Mouse (Mus musculus) embryo, embryonic 11.5 days (tissue): ENCODE results near the gene Zfp644.
"Not testable (repeated sequence)": the region's sequence is repeated elsewhere in the genome, so short reads cannot be mapped to it uniquely, and the experiment has no call there.

ENCODE experiments used
- DNase-seq: peaks from one replicate; pipeline ENCODE4 v3.0.0-alpha.2; 2012; ENCODE audit warnings: low read depth, low spot score

The Zfp644 gene

GRCm38 (mm10) chr5:106696396-106697337 lies at the start of gene Zfp644:
TSS of gene Zfp644 (minus strand) at chr5:106697287.
- DNase-seq: peak; percentile 80

GRCm38 (mm10) chr5:106739716-106740115 lies 42.6 kb upstream of the Zfp644 start:
- DNase-seq: no peak

DNA sequence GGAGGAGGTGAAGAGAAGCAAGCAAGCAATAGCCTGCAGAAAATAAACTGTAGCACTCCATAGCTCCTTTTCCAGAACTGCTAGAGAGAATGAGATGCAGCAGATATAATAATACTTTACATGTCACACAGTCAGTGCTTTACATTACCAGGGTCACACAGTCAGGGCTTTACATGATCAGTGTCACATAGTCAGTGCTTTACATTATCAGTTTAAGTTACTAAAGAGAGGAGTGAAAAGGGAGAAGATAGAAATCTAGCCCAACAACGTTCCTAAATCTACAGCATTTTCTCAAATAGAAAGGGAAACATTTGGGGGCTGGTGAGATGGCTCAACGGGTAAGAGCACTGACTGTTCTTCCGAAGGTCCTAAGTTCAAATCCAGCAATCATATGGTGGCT lies 26.4 kb upstream of the Zfp644 start:
- no peak for DNase-seq

DNA sequence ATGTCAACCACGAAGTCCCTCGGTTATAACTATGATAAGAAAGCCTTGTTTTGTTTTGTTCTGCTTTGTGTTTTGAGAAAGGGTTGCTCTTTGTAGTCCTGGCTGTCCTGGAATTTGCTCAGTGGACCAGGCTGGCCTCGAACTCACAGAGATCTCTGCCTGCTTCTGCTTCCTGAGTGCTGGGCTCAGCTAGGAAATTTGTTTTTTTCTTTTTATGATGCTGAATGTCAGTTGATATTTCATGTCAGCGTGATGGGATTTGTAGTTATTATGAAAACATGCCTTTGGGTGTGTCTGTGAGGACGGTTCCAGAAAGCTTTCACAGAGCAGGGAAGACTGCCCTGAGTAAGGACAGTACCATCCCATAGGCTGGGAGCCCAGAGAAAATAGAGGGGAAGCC lies 25.7 kb upstream of the Zfp644 start:
- DNase-seq: no peak

DNA sequence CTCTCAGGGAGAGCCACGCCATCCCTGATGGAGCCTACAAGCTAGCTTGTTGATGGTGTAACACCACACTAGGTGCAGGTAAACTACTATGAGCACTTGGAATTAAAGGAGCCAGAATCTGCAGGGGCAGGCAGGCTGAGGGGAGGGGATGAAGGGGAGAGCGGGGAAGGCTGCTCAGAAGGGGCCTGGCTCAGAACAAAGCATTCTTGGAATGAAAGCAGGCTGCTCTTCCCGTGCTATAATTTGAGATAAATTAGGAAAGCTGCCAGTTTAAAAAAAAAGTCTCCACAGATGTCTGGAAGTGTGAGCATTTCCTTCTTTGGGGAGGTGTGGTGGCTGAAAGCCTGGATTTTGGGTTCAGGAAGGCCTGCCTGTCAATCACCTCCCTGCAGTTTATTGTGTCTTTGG lies 14.8 kb upstream of the Zfp644 start:
- DNase-seq: no peak

GRCm38 (mm10) chr5:106711220-106711726 lies 14.2 kb upstream of the Zfp644 start:
- no peak for DNase-seq

GRCm38 (mm10) chr5:106710611-106711010 lies 13.5 kb upstream of the Zfp644 start:
- DNase-seq: no peak

- DNase-seq: no peak
These were observed 13.0 kb upstream of the Zfp644 start for GRCm38 (mm10) chr5:106710085-106710409.

- DNase-seq: no peak
These were observed 12.4 kb upstream of the Zfp644 start for GRCm38 (mm10) chr5:106709388-106710084.

- DNase-seq: no peak
These were observed 9.3 kb upstream of the Zfp644 start for GRCm38 (mm10) chr5:106706363-106706762.

GRCm38 (mm10) chr5:106705162-106705561 lies 8.1 kb upstream of the Zfp644 start:
- no peak for DNase-seq

DNA sequence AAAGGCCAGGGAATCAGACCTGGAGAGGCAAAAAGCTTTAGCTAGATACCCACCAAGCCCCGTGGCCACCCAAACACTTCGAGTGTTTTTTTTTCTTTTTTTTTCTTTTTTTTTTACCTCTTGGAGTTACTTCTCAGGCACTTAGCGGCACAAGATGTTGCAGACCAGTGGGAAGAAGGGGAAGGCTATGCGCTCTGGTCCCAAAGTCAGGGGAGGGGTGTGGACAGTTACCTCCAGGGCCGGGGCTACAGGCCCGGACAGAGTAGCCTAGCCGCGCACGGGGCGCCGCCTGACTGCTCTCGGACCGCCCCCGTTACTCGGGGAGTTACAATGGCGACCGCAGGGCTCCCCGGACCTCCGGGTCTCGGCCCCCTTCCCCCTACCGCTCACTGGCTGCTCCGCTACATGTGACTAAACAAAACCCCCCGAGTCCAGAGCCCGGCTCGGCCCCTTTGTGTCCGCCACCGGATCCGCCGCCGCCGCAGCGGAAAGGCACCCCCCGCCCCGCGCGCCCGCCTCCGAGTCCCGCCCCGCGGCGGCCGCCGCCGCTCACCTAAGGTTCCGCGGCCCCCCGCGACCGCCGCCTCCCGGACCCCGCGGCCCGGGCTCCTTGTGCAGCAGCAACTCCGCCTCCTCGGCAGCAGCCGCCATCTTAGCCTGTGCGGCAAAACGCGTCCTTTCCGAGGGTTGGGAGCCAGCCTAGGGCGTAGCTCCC lies 1.2 kb downstream of the Zfp644 start:
- DNase-seq: peak; percentile 72

DNA sequence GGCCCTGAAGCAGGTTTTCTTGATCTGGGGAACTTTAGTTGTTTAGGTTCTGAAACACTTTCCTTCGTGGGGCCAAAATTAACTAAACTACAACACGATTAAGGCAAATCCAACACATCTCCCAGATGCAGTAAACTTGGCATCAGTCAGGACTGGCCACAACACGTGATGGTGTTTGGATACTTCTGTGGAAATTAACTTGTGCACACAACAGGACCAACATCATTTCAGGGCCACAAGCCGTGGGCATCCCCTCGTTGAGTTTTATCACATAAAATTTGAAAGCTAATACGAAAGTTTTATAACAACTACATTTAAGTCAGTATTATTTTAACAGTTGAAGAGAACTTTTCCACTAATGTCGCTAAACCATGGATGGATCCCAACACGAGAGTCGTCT lies 1.9 kb downstream of the Zfp644 start:
- no peak for DNase-seq

GRCm38 (mm10) chr5:106694683-106695082 lies 2.4 kb downstream of the Zfp644 start:
- no peak for DNase-seq

DNA sequence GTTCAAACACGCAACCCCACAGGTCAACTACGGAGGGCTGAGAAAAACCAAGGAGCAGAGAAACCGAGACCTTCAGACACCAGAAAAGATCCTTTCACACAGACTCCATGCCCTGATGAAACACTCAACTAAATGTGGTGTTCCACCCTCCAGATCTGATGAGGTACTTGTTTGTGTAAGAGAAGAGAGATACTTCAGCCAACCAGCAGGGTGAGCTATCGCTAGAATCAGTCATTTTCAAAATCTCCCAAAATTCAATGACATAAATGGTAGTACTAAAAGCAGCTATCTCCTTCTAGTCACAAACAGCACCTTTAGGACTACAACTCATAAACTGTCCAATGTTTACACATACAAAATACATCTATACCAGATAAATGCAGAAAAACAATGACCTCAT lies 4.1 kb downstream of the Zfp644 start:
- DNase-seq: no peak

DNA sequence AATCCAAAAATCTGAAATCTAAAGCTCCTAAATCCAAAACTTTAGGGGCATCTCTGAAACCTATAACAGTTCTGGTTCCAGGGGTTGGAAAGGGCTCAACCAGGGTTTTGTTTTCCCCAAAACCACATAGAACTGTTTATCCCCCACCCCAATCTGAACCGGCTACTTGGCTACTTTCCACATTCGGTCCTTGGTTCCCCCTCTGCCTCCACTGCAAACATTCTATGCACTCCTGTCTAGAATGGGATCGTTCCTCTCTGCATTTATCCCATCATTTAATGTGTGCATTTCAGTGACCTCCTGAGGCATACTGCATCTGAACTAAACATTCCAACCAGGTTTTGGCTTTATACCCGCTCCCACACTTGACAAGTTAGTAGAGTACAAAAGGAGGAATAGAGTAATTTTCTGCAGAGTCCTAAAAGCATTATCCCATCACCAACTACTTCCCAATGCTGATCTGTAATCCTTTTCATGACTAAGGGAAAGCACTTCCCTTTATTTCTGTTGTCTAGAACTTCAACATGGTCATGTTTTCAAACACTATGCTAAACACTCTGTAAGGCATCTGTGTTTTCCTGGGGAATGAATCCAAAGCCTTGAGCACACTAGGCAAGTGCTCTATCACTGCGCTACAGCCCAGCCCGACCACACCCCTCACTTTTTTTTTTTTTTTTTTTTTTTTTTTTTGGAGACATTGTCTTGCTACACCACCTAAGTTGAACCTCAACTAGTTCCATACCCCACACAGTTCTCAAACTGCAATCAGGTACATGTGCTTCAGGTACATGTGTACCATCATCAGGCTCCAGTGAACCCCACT lies 16.2 kb downstream of the Zfp644 start:
- no peak for DNase-seq

GRCm38 (mm10) chr5:106679659-106680058 lies 17.4 kb downstream of the Zfp644 start:
- no peak for DNase-seq

DNA sequence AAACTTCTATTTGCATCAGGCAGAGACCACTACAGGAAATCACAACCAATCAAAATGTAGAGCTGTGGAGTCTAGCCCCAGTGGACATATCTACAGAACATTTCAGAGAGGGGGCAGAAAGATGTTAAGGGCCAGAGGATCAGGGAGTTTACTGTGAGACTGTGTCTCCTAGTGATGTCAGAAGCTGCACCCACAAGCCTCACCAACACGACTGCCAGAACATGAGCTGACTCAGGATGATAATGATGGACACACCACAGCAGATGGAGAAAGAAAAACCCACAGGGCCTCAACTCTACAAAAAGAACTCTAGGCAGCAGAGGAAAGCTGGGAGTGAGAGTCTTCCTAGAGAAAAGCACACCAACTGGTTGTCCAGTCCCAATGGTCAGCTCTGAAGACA lies 18.3 kb downstream of the Zfp644 start:
- DNase-seq: not testable (repeated sequence)

DNA sequence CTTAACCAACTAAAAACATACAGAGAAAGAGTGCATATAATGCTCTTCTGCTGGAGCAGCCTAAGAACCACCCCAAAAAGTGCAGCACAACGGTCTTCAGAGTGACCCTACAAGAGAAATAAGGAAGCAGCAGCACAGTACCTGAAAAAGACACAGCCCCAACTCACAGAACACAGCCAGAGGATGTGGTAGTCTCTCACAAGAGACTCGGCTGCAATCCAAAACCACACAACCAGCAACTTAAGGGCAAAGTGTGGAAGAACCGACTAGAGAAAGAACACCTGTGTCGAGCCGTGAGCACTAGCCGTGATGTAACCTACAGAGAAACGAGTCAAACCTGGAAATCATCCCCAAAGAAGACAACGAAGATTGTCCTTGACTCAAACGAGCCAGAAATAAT lies 20.3 kb downstream of the Zfp644 start:
- DNase-seq: no peak

- no peak for DNase-seq
These were observed 24.5 kb downstream of the Zfp644 start for GRCm38 (mm10) chr5:106672597-106672996.

- DNase-seq: no peak
These were observed 25.2 kb downstream of the Zfp644 start for GRCm38 (mm10) chr5:106671893-106672292.
